Mouse (Mus musculus) gastrocnemius, postnatal 10 days (tissue): Measurements from ENCODE around the gene Dhrs13. TPM values are rescaled to one million over a fixed set of nuclear protein-coding genes. Genes with fewer than 3 reads are reported as not detected.

Source experiments
- microRNA-seq, 2 experiments: library from miRNA; unstranded; fragments of <30 nt; microRNA quantifications; one replicate each; pipeline ENCODE4 v1.2.0; 2021
- total RNA-seq, 2 experiments: library from RNA; stranded (reverse); gene quantifications; 2 replicates each; pipeline ENCODE4 v1.2.3; 2021

Gene Dhrs13
- total RNA-seq, 2 experiments from 2014 or later: 3.0 to 4.3 TPM

Small RNAs within 50 kb of the gene (microRNA-seq; reads per million reads assigned to microRNA genes)
- gene Mir144 (193 to 237 reads per million in 2 experiments), gene Mir451a (0 reads per million in 2 experiments), gene Mir451b (0 reads per million in 2 experiments)

Other genes with a start within 250 kb of the Dhrs13 start
- gene Gm10277, start 244.5 kb upstream of the Dhrs13 start, total RNA-seq: not detected
- 1 to 10 TPM in 1 of 2 experiments, under 1 TPM in 1; 0.52 to 1.1 TPM for gene Pipox, start 138.2 kb upstream of the Dhrs13 start, total RNA-seq
- under 1 TPM; 0.54 to 0.70 TPM for gene Sez6, start 101.5 kb upstream of the Dhrs13 start, total RNA-seq
- gene Phf12, start 49.5 kb upstream of the Dhrs13 start, total RNA-seq: 10 to 100 TPM; 19.7 to 35.4 TPM
- gene Flot2, start 5.7 kb downstream of the Dhrs13 start, total RNA-seq: 10 to 100 TPM; 68.3 to 68.5 TPM
- 10 to 100 TPM; 17.8 to 21.6 TPM for gene Eral1, start 48.1 kb downstream of the Dhrs13 start, total RNA-seq
- 1 to 10 TPM; 7.8 to 9.8 TPM for gene Fam222b, start 62.4 kb downstream of the Dhrs13 start, total RNA-seq
- 10 to 100 TPM; 15.7 to 22.6 TPM for gene Traf4, start 133.3 kb downstream of the Dhrs13 start, total RNA-seq
- gene Nek8, start 144.4 kb downstream of the Dhrs13 start, total RNA-seq: 1 to 10 TPM; 3.1 to 3.7 TPM
- 10 to 100 TPM in 1 of 2 experiments, 1 to 10 TPM in 1; 7.4 to 11.9 TPM for gene Tlcd1, start 144.4 kb downstream of the Dhrs13 start, total RNA-seq
- gene Rpl23a, start 151.3 kb downstream of the Dhrs13 start, total RNA-seq: 1,000 to 10,000 TPM; 1,328 to 1,362 TPM
- gene Rab34, start 156.2 kb downstream of the Dhrs13 start, total RNA-seq: 10 to 100 TPM; 21.7 to 25.4 TPM
- gene Proca1, start 161.1 kb downstream of the Dhrs13 start, total RNA-seq: 1 to 10 TPM; 1.1 to 1.2 TPM
- 10 to 100 TPM; 47.5 to 48.2 TPM for gene Sdf2, start 213.5 kb downstream of the Dhrs13 start, total RNA-seq
- 10 to 100 TPM; 30.3 to 35.3 TPM for gene Supt6, start 213.7 kb downstream of the Dhrs13 start, total RNA-seq
- gene 2610507B11Rik, start 229.5 kb downstream of the Dhrs13 start, total RNA-seq: 100 to 1,000 TPM; 136 to 138 TPM